Mouse (Mus musculus): ENCODE results near the gene Inpp5f.
"Not testable (repeated sequence)": the region's sequence is repeated elsewhere in the genome, so short reads cannot be mapped to it uniquely, and the experiment has no call there.

Inpp5f gene

DNA sequence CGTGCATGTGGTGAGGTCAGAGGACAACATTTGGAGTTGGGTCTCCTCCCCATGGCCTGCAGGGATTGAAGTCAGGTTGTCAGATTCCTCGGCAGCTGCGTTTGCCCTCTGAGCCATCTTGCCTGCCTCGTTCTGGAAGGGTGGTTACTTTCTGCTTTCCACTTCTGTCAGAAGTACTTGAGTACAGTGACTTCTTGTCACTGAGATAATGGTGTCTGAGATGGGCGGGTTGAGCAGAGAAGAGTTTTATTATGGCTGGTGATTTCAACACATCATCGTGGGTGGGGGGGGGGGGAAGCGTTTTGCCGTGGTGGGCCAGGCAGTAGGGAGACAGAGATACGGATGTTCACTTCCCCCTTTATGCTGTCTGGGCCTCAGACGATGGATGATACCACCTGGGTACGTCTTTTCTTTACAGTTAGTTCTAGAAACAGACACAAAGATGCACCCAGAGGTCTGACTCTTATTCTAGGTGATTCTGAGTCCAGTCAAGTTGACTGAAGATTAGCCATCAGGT, 53.8 kb downstream of the Inpp5f start:
- DNase-seq (ENCODE audit: low spot score), result no peak

DNA sequence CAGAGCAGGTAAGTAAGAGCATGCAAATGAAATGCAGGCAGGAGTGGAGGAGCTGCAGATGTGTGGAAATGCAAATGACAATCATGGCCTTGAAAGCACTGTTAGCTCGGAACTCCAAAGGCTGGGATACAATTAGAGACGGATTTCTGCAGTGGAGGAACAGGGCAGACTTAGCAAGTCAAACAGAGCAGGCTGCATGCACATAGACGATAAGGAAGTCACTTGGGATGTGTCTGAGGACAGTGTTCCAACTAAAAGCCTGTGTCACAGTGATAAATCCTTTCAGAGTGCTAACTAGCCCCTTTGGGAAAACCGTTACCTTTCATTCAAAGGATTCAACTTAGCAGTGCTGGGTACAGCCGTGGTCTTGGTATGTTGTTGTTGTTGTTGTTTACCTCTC, 56.7 kb downstream of the Inpp5f start:
- DNase-seq (ENCODE audit: low spot score), result no peak

DNA sequence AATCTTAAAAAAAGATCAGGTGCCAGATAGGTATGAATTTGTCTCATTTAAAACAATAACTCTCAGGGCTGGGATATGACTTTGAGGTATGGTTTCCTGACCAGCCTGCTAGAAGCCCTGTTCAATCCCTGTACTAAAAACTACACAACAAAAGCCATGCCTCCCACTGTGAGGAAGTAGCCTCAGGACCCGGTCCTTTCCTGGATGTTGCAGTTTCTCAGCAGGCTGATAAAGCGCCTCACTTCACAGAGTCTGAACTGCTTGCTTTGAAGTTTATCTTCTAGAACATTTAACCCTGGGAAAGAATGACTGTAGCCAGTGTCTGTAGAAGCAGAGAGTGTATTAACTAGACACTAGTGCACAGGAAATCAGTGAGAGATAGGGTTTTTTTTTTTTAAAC, 57.7 kb downstream of the Inpp5f start:
- no peak for DNase-seq (ENCODE audit: low spot score)

DNA sequence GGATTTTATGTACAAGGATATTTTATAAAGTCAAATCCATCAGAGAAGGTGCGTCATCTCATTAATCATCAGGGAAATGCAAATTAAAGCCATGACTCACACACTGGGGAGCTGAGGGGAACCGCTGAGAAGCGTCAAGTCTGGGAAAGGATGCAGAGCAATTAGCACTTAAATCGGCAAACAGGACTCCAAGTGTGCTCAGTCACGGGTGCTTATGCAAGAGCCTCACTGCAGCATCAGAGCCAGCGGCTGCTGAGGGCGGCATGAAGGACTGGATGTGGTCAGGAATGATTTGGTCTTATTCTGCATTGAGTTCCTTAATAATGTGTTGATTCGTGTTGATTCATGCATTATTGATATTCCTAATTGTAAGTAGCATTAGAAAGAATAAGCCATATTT, 60.8 kb downstream of the Inpp5f start:
- no peak for DNase-seq (ENCODE audit: low spot score)

DNA sequence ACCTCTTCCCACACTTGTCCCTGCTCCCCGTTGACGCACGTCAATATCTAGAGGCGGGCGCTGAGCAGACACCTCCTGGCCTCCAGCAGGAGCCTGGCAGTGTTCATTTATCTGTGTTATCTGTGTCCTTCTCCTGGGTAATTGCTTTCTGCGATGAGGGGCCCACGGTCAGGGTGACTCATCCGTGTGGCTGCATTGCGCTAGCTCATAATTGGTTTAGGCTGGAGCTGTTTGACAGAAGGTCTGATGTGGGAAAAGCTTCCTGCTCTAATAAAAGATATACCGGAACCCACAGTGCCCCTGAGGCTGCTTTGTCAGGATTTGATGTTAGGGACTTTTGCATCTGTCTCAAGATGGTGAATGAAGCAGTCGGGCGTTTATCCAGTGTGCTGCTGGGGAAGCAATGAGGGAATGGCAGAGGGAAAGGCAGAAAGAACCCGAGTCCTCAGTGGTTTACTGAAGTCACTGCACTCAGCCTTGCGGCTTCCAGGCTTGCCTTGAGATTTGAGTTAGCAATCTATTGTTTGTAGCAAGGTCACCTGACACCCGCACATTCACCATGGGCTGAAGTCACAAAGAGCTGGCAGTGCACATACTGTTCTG, 61.4 kb downstream of the Inpp5f start:
- no peak for DNase-seq (ENCODE audit: low spot score)

DNA sequence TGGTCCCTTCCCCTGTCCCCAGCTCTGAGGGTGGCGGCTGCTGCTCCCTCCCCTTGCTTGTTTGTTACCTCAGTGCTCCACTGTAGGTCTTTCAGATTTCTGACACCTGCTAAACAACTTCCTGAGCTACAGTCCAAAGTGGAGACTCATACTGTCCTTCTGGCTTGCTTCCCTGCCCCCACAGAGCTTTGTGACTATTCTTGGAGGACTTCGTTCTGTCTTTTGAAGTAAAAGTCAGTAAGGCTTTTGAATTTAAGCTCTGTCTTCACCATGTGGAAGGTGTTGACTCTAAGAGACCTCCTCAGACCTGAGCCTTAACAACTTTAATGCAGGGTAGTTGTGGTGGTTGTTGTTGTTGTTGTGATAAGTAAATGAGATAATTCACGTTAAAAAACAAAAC, 67.4 kb downstream of the Inpp5f start:
- no peak for DNase-seq (ENCODE audit: low spot score)

DNA sequence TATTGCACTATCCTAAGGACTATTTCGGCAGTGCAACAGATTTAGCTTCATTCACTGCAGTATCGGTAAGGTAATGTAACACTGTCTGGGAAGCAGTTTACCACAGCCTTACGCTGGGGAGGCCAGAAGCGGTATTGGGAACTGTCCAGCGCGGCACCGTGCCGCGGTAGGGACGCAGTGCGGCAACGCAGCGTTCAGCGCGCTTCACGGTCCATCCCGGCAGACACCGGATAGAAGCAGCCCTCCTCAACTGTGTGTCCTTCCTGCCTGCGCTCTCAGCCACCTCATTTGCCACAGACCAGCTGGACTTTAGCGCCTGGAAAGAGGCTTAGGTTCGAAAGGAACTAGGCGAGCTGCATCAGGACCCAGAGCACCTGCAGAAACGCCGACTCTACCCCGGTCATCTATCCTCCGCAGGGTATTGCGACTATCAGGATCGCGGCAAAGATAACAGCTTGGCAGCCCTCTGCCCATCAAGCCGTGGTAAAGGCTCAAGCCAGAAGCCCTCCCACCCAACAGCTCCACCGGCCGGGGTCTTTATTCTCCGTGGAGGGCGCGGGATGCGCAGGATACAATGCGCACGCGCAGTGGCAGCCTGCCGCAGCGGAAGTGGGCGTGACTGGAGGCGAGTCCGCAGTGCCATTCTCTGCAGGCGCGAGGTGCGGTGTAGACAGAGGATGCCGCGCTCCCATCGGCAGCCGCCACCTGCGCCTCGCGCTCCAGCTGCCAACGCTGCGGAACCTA, 76.9 kb downstream of the Inpp5f start:
- peak; percentile 78 for DNase-seq (ENCODE audit: low spot score)

DNA sequence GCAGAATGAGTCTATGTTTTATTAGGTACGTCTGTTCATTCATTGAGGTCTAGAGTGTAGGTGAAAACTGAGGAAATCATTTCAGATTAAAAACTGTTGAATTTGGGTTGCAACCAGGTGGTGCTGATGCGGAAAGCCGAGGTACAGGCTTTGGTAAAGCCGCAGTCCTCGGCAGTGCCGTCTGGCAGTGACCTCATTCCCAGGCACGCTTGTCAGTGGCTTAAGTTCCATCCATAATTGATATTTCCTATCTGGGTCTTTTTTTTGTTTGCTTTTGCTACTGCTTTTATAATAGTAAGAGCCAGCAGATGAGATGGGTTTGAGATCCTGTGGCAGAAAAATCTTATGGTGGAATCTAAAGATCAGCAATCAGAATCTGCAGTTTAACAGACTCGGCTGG, 78.2 kb downstream of the Inpp5f start:
- DNase-seq (ENCODE audit: low spot score), result no peak

DNA sequence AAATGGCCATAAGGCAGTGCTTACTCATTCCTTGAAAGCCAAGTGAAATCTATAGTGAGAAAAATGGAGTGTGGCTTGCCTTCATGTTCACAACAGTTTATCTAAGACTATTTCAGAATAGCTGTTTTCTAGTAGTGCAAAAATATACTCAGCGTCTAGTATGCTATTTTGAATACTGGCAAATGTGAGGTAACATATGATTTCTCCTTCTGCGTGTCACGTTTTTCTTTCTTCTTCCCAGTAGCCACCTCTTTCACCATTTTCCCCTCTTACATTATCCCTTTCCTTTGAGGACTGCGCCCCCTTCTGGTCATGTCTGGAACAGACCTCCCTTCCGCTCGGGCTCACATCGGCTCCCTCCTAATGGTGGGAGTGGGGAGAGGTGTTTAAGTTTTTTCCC, 78.9 kb downstream of the Inpp5f start:
- DNase-seq (ENCODE audit: low spot score), result peak; percentile 95

DNA sequence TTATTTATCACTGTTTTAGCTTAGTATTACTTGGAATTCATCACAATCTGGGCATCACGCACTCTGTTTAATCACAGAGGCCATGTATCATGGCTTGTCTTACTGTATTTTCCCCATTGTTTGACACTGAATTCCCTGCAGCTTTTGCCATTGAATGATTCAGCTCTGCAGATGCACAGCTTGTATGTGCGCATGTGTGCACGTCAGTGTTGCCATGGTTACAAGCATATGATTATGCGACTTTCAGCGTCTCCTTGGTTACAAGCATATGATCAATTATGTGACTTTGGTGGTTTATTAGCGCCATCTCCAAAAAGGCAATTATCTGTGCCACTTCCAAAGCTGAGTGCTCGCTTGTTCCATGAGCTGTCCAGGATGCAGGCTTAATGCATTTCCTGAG, 79.7 kb downstream of the Inpp5f start:
- DNase-seq (ENCODE audit: low spot score), result no peak

DNA sequence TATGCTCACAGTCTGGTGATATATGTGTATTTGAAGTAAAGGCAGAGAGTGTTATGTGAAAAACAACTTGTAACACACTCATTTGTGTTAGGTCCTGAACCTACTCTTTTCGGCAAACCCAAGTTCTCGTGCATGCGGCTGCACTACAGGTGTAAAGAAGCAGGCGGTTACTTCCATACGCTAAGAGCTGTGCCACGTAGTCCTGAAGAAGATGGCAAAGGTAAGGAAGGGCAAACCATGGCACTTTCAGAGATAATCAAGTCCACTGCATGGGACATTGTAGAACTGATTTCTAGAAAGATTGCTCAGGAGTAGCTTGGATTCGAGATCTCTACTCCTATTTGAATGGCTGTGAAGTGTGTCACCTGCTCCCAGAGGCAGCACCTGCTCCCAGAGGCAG, 81.0 kb downstream of the Inpp5f start:
- DNase-seq (ENCODE audit: low spot score), result no peak

DNA sequence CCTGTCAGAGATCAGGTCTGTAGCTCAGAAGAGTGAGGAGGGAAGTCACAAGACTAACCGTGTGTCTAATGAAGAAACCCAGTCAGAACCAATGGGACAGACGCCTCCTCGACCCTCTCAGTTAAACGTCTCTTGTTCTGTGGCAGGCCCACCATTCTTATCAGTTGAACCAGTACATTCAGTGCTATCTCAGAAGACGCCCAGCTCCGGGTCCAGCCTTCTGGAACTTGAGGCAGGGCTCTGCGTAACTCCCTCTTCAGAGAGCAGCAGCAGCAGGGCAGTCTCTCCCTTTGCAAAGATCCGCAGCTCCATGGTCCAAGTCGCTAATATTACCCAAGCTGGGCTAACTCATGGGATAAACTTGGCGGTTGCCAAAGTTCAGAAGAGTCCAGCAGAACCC, 83.7 kb downstream of the Inpp5f start:
- no peak for DNase-seq (ENCODE audit: low spot score)

DNA sequence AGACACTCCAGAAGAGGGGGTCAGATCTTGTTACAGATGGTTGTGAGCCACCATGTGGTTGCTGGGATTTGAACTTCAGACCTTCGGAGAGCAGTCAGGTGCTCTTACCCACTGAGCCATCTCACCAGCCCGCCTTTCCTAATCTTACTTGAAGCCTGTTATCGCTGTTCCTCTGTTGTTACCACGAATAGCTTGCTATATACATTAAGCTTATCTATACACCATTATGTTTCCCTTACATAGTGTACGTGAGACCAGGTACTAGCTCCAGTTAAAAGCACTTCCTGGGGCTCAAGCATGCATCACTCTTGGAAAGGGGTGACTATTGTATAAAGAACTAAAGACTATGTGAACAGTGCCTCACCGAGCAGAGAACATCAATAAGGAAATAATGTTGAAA, 88.8 kb downstream of the Inpp5f start:
- DNase-seq (ENCODE audit: low spot score), result not testable (repeated sequence)

DNA sequence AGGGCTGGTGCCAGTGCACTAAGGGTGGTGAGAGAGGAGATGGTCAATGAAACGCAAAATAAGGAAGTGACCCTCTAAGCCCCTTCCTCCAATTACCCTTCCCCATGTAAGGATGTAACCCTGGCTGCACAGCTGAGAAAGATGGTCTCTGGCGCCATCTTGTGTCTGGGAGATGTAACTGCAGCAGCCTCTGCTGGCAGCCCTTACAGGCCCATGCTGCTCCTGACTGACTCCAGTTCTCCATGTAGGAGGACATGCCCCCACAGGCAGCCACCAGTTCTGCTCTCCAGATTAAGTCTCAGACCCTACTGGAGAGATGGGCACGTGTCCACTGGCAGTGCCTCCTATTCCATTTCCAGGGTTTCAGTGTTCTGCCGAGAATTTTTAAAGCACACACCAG, 94.6 kb downstream of the Inpp5f start:
- peak; percentile 73 for DNase-seq (ENCODE audit: low spot score)

DNA sequence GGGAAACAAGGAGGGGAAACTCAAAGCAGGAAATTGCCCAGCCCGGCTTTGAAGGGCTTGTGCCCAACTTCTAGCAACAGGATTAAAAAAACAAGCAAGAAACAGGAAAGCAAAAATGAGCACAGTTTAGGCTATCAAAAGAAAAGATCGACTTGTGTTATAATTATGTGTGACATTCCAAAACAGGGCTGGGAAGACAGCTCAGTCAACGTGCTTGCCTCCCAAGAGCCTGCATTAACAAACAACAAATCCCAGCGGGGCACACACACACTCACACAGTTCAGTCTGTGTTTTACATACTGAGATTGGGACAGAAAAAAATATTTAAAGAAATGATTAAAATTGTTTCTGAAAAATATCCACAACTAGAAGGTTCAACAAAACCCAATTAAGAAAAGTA, 106.9 kb downstream of the Inpp5f start:
- no peak for DNase-seq (ENCODE audit: low spot score)

DNA sequence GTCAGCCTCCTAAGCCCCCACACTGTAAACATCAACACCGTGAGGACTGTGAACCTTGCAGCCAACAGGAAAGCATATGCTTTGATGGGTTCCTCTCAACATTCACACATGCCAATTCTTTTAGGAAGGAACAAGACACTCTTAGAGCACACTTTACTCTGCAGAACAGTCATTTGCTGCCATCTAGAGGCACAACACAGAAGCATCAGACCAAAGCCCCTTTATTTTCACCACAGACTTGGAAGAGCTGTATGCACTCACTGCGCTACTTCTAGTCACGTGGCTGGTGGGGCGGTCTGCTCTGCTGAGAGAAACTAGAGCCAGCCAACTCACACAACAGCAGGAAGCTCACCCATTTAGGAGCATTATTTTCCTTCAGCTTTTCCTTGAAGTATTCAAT, 113.6 kb downstream of the Inpp5f start:
- DNase-seq (ENCODE audit: low spot score), result peak; percentile 62

DNA sequence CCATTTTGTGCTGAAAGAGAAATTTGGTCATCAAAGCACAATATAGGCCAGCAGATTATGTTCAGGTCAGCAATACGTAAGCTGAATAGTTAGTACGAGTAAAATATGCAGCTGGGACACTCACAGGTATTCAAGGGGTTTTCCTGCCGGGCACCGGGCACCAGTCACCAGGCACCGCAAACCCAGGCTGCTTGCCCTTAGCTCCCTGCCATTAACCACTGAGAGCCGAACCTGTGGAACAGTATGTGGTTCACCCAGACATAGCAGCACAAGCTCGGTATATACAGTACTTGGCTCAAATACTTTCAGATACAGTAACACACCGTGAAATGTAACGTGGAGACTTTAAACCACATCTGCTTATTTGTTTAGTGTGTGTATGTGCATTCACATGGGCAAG, 114.1 kb downstream of the Inpp5f start:
- no peak for DNase-seq (ENCODE audit: low spot score)

DNA sequence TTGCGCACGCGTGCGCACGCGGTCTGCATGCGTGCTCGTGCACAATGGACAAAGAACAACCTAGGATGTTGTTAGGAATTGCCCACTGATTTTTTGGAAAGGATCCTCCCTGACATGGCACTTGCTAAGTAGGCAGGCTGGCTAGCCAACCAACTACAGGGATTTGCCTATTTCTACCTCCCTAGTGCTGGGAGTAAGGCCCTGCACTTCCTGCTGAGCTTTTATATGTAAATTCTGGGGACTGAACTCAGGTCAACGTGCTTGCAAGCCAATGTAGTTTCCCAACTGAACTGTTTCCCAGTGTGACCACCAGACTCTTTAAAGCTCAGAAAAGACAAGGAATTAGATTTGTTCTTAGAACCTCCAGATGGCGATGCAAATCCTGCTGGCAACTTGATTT, 115.9 kb downstream of the Inpp5f start:
- no peak for DNase-seq (ENCODE audit: low spot score)

DNA sequence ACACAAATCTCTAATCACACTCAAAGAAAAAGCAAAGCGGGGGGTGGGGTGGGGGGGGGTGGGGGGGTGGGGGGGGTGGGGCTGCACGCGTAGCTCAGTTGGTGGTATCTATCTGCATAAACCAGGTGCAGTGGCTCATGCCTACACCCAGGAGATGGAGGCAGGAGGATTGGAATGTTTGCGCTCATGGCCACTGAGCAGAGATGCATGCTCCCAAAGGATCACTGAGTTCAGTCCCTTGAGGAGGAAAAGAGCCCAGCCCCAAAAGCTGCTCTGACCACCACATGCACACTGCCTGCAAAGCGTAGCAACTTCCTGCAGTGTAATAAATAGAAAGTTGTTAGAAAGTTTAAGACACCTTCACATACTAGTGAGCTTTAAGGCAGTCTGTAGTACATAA, 116.6 kb downstream of the Inpp5f start:
- DNase-seq (ENCODE audit: low spot score), result no peak

DNA sequence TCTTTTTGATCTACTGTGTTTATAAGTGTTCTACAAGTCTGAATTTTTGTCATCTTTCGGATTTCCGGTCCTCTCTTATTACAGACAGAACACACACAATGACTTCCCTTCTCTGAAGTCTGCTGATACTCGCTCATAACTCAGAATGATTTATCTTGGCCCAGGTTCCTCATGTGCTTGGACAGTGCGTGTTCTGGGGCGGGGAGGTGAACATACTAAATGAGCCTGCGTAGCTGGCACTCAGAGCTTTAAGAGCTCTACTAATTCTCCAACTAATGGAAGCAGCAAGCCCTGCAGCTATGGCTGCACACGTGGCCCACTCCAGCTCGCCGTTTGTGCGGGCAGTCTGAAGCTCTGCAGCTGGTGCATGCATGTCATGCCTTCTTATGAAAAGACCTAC, 117.6 kb downstream of the Inpp5f start:
- DNase-seq (ENCODE audit: low spot score), result no peak

DNA sequence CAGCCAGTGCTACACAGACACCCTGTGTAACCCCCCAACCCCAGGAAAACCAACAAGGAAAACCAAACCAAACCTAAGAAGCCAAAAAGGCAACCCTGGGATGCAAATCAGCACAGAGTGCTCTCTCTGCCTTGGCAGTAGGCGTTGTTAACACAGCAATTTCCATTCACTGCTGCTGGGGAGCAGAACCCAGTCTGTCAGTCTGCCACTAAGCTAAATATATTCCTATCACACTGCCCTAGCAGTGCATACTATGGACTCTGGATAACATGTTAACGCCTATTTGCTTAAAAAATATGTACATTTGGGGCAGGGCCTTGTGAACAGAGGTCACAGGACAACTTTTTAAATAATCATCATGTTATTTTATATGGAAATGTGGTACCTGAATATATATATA, 120.5 kb downstream of the Inpp5f start:
- no peak for DNase-seq (ENCODE audit: low spot score)

DNA sequence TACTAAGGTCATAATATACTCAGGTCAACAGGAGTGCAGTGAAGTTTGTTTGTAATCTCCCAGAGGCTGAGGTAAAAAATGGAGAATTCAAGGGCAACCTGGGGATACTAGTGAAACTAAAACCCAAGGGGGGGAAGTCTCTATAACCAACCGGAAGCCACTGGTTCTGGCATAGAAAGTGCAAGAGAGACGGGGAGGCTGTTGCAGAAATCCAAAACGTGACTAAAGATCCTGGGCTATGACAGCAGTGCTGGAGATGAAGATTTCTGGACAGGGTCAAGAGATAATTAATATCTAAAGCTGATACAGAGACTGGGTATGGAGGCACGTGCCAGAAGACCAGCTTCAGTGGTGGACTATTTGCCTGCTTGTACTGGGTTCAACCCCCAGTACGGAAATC, 126.9 kb downstream of the Inpp5f start:
- no peak for DNase-seq (ENCODE audit: low spot score)

DNA sequence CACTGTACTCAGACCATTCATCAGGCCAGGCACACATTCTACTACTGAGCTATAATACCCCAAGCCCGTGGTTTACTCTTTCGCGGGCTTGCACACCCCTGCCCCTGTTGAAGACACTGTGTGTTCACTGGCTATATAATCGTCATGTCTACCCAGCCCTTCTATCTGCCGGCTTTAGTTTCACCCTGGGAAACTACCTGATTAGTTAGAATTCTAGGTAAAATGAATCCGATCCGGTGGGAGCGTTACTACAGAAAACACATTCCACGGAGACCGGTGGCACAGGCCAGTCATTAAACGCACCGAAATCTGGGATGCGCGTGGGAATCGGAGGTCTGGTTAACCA, 128.0 kb downstream of the Inpp5f start:
- no peak for DNase-seq (ENCODE audit: low spot score)
